Comparison of ENCODE assay signal across 22 mouse cellular contexts in genomic region chr13:59880055-59880454, GRCm38 (mm10). TPM values are rescaled to one million over a fixed set of nuclear protein-coding genes. Genes with fewer than 3 reads are reported as not detected.
DNase-seq lines count a peak whose midpoint lies in the region; ATAC-seq and TF ChIP-seq lines count a peak whose summit lies in the region.
"Had no signal": no experiment of that assay in that cellular context is flagged by ENCODE, and none has a peak within 500 bp of the region (broad histone marks: within the 10 kb centered on the region; RNA-seq: fewer than 3 reads in every experiment).

No protein-coding gene starts in this region.

- H3K4me3 ChIP-seq in midbrain, embryonic 15.5 days: no peak overlapping the region
- no peak overlapping the region for H3K4me3 ChIP-seq in midbrain, embryonic 11.5 days (ENCODE audit: low read depth, low read length)
- H3K4me3 ChIP-seq in embryonic facial prominence, embryonic 14.5 days (ENCODE audit: low read depth, low read length): no peak overlapping the region
- no peak overlapping the region for H3K4me3 ChIP-seq in midbrain, postnatal 0 days (ENCODE audit: low read depth, low read length)
- H3K4me3 ChIP-seq: heart, embryonic 10.5 days; layer of hippocampus, adult 2 months; lung, embryonic 15.5 days; megakaryocyte, embryonic 14.5 days; neural tube, embryonic 12.5 days had no signal

- peak; percentile 4; the same call in 1 of the 2 replicates for TF ChIP-seq CTCF in midbrain, postnatal 0 days (IDR thresholded peaks at IDR 0.05)

- WGBS in midbrain, embryonic 15.5 days: 54% methylated on average over 3 of the region's 3 CpGs
- 85% methylated on average over 3 of the region's 3 CpGs for WGBS in midbrain, embryonic 11.5 days
- WGBS in embryonic facial prominence, embryonic 14.5 days: 51% methylated on average over 3 of the region's 3 CpGs
- 60% methylated on average over 3 of the region's 3 CpGs for WGBS in midbrain, postnatal 0 days

- H3K4me2 ChIP-seq in midbrain, embryonic 15.5 days: no peak overlapping the region
- H3K4me2 ChIP-seq in midbrain, embryonic 11.5 days: no peak overlapping the region
- H3K4me2 ChIP-seq in embryonic facial prominence, embryonic 14.5 days (ENCODE audit: low read depth, low read length): no peak overlapping the region
- no peak overlapping the region for H3K4me2 ChIP-seq in midbrain, postnatal 0 days (ENCODE audit: low read depth, low read length, poor library complexity, severe bottlenecking)
- H3K4me2 ChIP-seq: lung, embryonic 15.5 days; neural tube, embryonic 12.5 days had no signal

- peak; percentile 39 for ATAC-seq in midbrain, embryonic 15.5 days (replicated peaks)
- no peak for ATAC-seq in midbrain, embryonic 11.5 days (ENCODE audit: low FRiP score)
- peak; percentile 50; the same call in 1 of the 2 replicates for ATAC-seq in embryonic facial prominence, embryonic 14.5 days (ENCODE audit: low read depth)
- ATAC-seq in midbrain, postnatal 0 days (ENCODE audit: low FRiP score): no peak
- ATAC-seq: forebrain, embryonic 14.5 days had no signal

- H3K9me3 ChIP-seq in midbrain, embryonic 15.5 days: no peaks in the 10 kb centered on the region
- no peaks in the 10 kb centered on the region for H3K9me3 ChIP-seq in midbrain, embryonic 11.5 days (ENCODE audit: control insufficient read depth, low read length)
- H3K9me3 ChIP-seq in embryonic facial prominence, embryonic 14.5 days (ENCODE audit: control insufficient read depth, low read length): no peaks in the 10 kb centered on the region
- no peaks in the 10 kb centered on the region for H3K9me3 ChIP-seq in midbrain, postnatal 0 days (ENCODE audit: low read length)
- H3K9me3 ChIP-seq: heart, embryonic 10.5 days; lung, embryonic 15.5 days; neural tube, embryonic 12.5 days had no signal

- H3K27me3 ChIP-seq in midbrain, embryonic 15.5 days (replicated peaks): no peaks in the 10 kb centered on the region
- no peaks in the 10 kb centered on the region for H3K27me3 ChIP-seq in midbrain, embryonic 11.5 days (ENCODE audit: control insufficient read depth, insufficient read depth, low read length)
- H3K27me3 ChIP-seq in embryonic facial prominence, embryonic 14.5 days (replicated peaks; ENCODE audit: control insufficient read depth, insufficient read depth, low read length): no peaks in the 10 kb centered on the region
- H3K27me3 ChIP-seq in midbrain, postnatal 0 days (ENCODE audit: insufficient read depth, low read length): no peaks in the 10 kb centered on the region
- H3K27me3 ChIP-seq: lung, embryonic 15.5 days; neural tube, embryonic 12.5 days had no signal

- H3K27ac ChIP-seq in midbrain, embryonic 15.5 days: no peak overlapping the region
- no peak overlapping the region for H3K27ac ChIP-seq in midbrain, embryonic 11.5 days (ENCODE audit: low read depth, low read length)
- peak overlapping the region; percentile 48 for H3K27ac ChIP-seq in embryonic facial prominence, embryonic 14.5 days (replicated peaks; ENCODE audit: low read depth, low read length)
- H3K27ac ChIP-seq in midbrain, postnatal 0 days (ENCODE audit: low read depth, low read length): no peak overlapping the region
- H3K27ac ChIP-seq: heart, embryonic 10.5 days; kidney, postnatal 0 days; layer of hippocampus, adult 2 months; liver, embryonic 14.5 days; lung, embryonic 15.5 days; neural tube, embryonic 12.5 days had no signal

- peaks cover 20% of the 10 kb centered on the region for H3K4me1 ChIP-seq in midbrain, embryonic 15.5 days
- H3K4me1 ChIP-seq in midbrain, embryonic 11.5 days (ENCODE audit: control insufficient read depth, insufficient read depth, low read length): no peaks in the 10 kb centered on the region
- peaks cover 34% of the 10 kb centered on the region for H3K4me1 ChIP-seq in embryonic facial prominence, embryonic 14.5 days (ENCODE audit: control insufficient read depth, insufficient read depth, low read length)
- H3K4me1 ChIP-seq in midbrain, postnatal 0 days (ENCODE audit: insufficient read depth, low read length): peaks cover 7% of the 10 kb centered on the region; the same call in 1 of the 2 replicates
- H3K4me1 ChIP-seq: lung, embryonic 15.5 days had no signal

- DNase-seq in kidney, adult 18-20 months: peak; percentile 17
- no peak for DNase-seq in kidney, postnatal 14 days
- no peak for DNase-seq in midbrain, embryonic 11.5 days (ENCODE audit: low spot score, missing footprints)
- peak; percentile 85 for DNase-seq in embryonic facial prominence, embryonic 14.5 days (ENCODE audit: low spot score)
- no peak for DNase-seq in midbrain, postnatal 0 days (ENCODE audit: low spot score)
- no peak for DNase-seq in Muller cell, postnatal 12 days (ENCODE audit: inconsistent ontology term)
- DNase-seq: adrenal gland, postnatal 10 days; cerebellum, adult 8-10 months; heart, postnatal 4 days; lung, postnatal 36 days; retina, postnatal 1 day; right cerebral cortex, postnatal 25 days; spleen, adult 18-20 months had no signal

- H3K36me3 ChIP-seq in midbrain, embryonic 15.5 days (replicated peaks): no peaks in the 10 kb centered on the region
- no peaks in the 10 kb centered on the region for H3K36me3 ChIP-seq in midbrain, embryonic 11.5 days (ENCODE audit: control insufficient read depth, insufficient read depth, low read length)
- no peaks in the 10 kb centered on the region for H3K36me3 ChIP-seq in embryonic facial prominence, embryonic 14.5 days (ENCODE audit: control insufficient read depth, insufficient read depth, low read length)
- no peaks in the 10 kb centered on the region for H3K36me3 ChIP-seq in midbrain, postnatal 0 days (ENCODE audit: insufficient read depth, low read length)
- H3K36me3 ChIP-seq: heart, embryonic 10.5 days; lung, embryonic 15.5 days; neural tube, embryonic 12.5 days had no signal

- no peak overlapping the region for H3K9ac ChIP-seq in midbrain, embryonic 15.5 days
- H3K9ac ChIP-seq in midbrain, embryonic 11.5 days (ENCODE audit: low read length): no peak overlapping the region
- H3K9ac ChIP-seq in embryonic facial prominence, embryonic 14.5 days (ENCODE audit: low read depth, low read length): no peak overlapping the region
- H3K9ac ChIP-seq in midbrain, postnatal 0 days (replicated peaks; ENCODE audit: low read length, poor library complexity, severe bottlenecking): no peak overlapping the region
- H3K9ac ChIP-seq: liver, embryonic 14.5 days; lung, embryonic 15.5 days; neural tube, embryonic 12.5 days had no signal

RNA-seq across cellular contexts. Expression of gene Tut7, which starts 57.1 kb away (rescaled TPM):
- polyA plus RNA-seq in midbrain, embryonic 15.5 days (2015; fragmentation: Nextera tagmentation; extraction: Ambion mirVana): 48.7 and 52.5 TPM in 2 replicates
- 47.2 and 48.7 TPM in 2 replicates for polyA plus RNA-seq in midbrain, embryonic 11.5 days (2014; fragmentation: Nextera tagmentation; extraction: Ambion mirVana)
- 41.6 and 43.5 TPM in 2 replicates for polyA plus RNA-seq in embryonic facial prominence, embryonic 14.5 days (2014; fragmentation: Nextera tagmentation; extraction: Ambion mirVana)
- total RNA-seq in midbrain, postnatal 0 days (2014; rRNA removed): 33.7 and 35.2 TPM in 2 replicates
- 32.6 and 37.3 TPM in 2 replicates for polyA plus RNA-seq in midbrain, postnatal 0 days (2015; fragmentation: Nextera tagmentation; extraction: Ambion mirVana)

Comparison
In these comparisons a context has a peak if more than half of its experiments do, and no peak if none do; other contexts are left out.
1. DNase-seq: peak in kidney, adult 18-20 months (single experiment) and embryonic facial prominence, embryonic 14.5 days (single experiment); none in kidney, postnatal 14 days (single experiment), midbrain, embryonic 11.5 days (single experiment), midbrain, postnatal 0 days (single experiment) and Muller cell, postnatal 12 days (single experiment).
2. ATAC-seq: peak in midbrain, embryonic 15.5 days (single experiment) and embryonic facial prominence, embryonic 14.5 days (single experiment); none in midbrain, embryonic 11.5 days (single experiment) and midbrain, postnatal 0 days (single experiment).